Mouse (Mus musculus): ENCODE data around the gene Atp8b3. TPM values are rescaled to one million over a fixed set of nuclear protein-coding genes. Genes with fewer than 3 reads are reported as not detected.

Atp8b3 gene
- polyA plus RNA-seq, 1 experiment from 2014 or later = 0.10 TPM

GRCm38 (mm10) chr10:80502819-80503314 lies 36.1 kb downstream of the Atp8b3 start:
- no peak overlapping the region for H3K27ac ChIP-seq (ENCODE audit: low read length)
- DNase-seq (ENCODE audit: low spot score) (no peak), ATAC-seq (no peak)
- no peak overlapping the region for H3K4me3 ChIP-seq (ENCODE audit: low read depth, low read length)
- H3K4me2 ChIP-seq (replicated peaks; ENCODE audit: low read depth, low read length) = no peak overlapping the region
- WGBS = 2% methylated on average over 22 of the region's 22 CpGs
- H3K4me1 ChIP-seq (ENCODE audit: insufficient read depth, low read depth, low read length) = no peaks in the 10 kb centered on the region
- H3K9ac ChIP-seq (replicated peaks; ENCODE audit: low read depth) = no peak overlapping the region
- no peaks in the 10 kb centered on the region for H3K36me3 ChIP-seq (ENCODE audit: insufficient read depth, low read length)
- TF ChIP-seq CTCF (IDR thresholded peaks at IDR 0.05) (no peak), EP300 (IDR thresholded peaks at IDR 0.05) (no peak)
- no peaks in the 10 kb centered on the region for H3K9me3 ChIP-seq (ENCODE audit: low read length)
- peaks cover 31% of the 10 kb centered on the region for H3K27me3 ChIP-seq (replicated peaks; ENCODE audit: insufficient read depth, low read length)

- H3K4me2 ChIP-seq (replicated peaks; ENCODE audit: low read depth, low read length) = no peak overlapping the region
- H3K27ac ChIP-seq (ENCODE audit: low read length) = no peak overlapping the region
- no peaks in the 10 kb centered on the region for H3K9me3 ChIP-seq (ENCODE audit: low read length)
- no peaks in the 10 kb centered on the region for H3K4me1 ChIP-seq (ENCODE audit: insufficient read depth, low read depth, low read length)
- TF ChIP-seq CTCF (IDR thresholded peaks at IDR 0.05) (no peak), EP300 (IDR thresholded peaks at IDR 0.05) (no peak)
- DNase-seq (ENCODE audit: low spot score) = no peak
- H3K9ac ChIP-seq (replicated peaks; ENCODE audit: low read depth) = no peak overlapping the region
- no peak overlapping the region for H3K4me3 ChIP-seq (ENCODE audit: low read depth, low read length)
- no peak for ATAC-seq
- WGBS = 3% methylated on average over 7 of the region's 7 CpGs
- H3K27me3 ChIP-seq (replicated peaks; ENCODE audit: insufficient read depth, low read length) = peaks cover 35% of the 10 kb centered on the region
- H3K36me3 ChIP-seq (ENCODE audit: insufficient read depth, low read length) = no peaks in the 10 kb centered on the region
These were observed 36.6 kb downstream of the Atp8b3 start for GRCm38 (mm10) chr10:80502291-80502690.

- Histone ChIP-seq H3K27ac (ENCODE audit: low read length) (no peak overlapping the region), H3K9me3 (ENCODE audit: low read length) (no peaks in the 10 kb centered on the region), H3K4me1 (ENCODE audit: insufficient read depth, low read depth, low read length) (peaks cover 7% of the 10 kb centered on the region), H3K36me3 (ENCODE audit: insufficient read depth, low read length) (no peaks in the 10 kb centered on the region), H3K4me3 (ENCODE audit: low read depth, low read length) (no peak overlapping the region), H3K4me2 (replicated peaks; ENCODE audit: low read depth, low read length) (no peak overlapping the region), H3K9ac (replicated peaks; ENCODE audit: low read depth) (no peak overlapping the region), H3K27me3 (replicated peaks; ENCODE audit: insufficient read depth, low read length) (peaks cover 67% of the 10 kb centered on the region)
- no peak for ATAC-seq
- 3% methylated on average over 20 of the region's 20 CpGs for whole genome bisulfite sequencing
- DNase-seq (ENCODE audit: low spot score) = no peak
- TF ChIP-seq EP300 (IDR thresholded peaks at IDR 0.05) (no peak), CTCF (IDR thresholded peaks at IDR 0.05) (no peak)
These were observed 42.5 kb downstream of the Atp8b3 start for GRCm38 (mm10) chr10:80496421-80496820.

DNA sequence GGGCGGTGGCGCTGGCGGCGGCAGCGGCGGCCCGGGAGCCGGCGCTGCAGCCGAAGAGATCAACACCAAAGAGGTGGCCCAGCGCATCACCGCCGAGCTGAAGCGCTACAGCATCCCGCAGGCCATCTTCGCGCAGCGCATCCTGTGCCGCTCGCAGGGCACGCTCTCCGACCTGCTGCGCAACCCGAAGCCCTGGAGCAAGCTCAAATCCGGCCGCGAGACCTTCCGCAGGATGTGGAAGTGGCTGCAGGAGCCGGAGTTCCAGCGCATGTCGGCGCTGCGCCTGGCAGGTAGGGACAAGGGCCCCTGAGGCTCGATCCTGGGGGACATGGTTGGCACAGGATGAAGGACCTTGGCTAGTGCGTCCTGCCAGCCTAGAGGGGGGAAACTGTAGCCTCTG lies 43.0 kb downstream of the Atp8b3 start:
- H3K4me2 ChIP-seq (replicated peaks; ENCODE audit: low read depth, low read length) = peak overlapping the region; percentile 56
- no peak overlapping the region for H3K9ac ChIP-seq (replicated peaks; ENCODE audit: low read depth)
- no peaks in the 10 kb centered on the region for H3K9me3 ChIP-seq (ENCODE audit: low read length)
- DNase-seq (ENCODE audit: low spot score) (no peak), ATAC-seq (no peak)
- H3K4me3 ChIP-seq (ENCODE audit: low read depth, low read length) = peak overlapping the region; percentile 35; the same call in 1 of the 2 replicates
- H3K4me1 ChIP-seq (ENCODE audit: insufficient read depth, low read depth, low read length) = peaks cover 7% of the 10 kb centered on the region
- H3K27me3 ChIP-seq (replicated peaks; ENCODE audit: insufficient read depth, low read length) = peaks cover 73% of the 10 kb centered on the region
- no peak overlapping the region for H3K27ac ChIP-seq (ENCODE audit: low read length)
- no peaks in the 10 kb centered on the region for H3K36me3 ChIP-seq (ENCODE audit: insufficient read depth, low read length)
- under 1% methylated on average over 34 of the region's 35 CpGs for WGBS
- TF ChIP-seq EP300 (IDR thresholded peaks at IDR 0.05) (no peak), CTCF (IDR thresholded peaks at IDR 0.05) (no peak)

DNA sequence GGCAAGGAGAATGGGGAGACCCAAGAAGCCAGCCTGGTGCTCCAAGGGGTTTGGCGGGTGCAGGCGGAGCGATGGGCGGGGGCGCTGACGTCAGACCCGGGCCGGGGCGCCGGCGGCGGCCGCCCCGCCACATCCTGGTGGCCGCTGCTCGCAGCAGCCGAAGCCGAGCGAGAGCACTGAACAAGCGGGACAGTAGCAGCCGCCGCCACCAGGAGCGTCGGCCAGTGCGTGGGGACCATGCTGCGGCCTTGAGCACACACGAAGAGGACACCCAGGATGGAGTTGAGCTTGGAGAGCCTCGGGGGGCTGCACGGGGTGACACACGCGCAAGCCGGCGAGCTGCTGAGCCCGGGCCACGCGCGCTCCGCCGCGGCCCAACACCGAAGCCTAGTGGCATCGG lies 44.2 kb downstream of the Atp8b3 start, which contains the start of gene Onecut3:
Onecut3 (plus strand) TSS at position 104 of the 400 bp plus-strand sequence.
- no peak within 1 kb of the TSS for H3K27ac ChIP-seq (ENCODE audit: low read length)
- H3K9ac ChIP-seq (replicated peaks; ENCODE audit: low read depth) = no peak within 1 kb of the TSS
- TF ChIP-seq CTCF (IDR thresholded peaks at IDR 0.05) (peak; percentile 24), EP300 (IDR thresholded peaks at IDR 0.05) (no peak)
- DNase-seq (ENCODE audit: low spot score) (peak; percentile 44), ATAC-seq (peak; percentile 54)
- WGBS = 1% methylated on average over 25 of the region's 42 CpGs
- peaks cover 84% of the 10 kb centered on the region for H3K27me3 ChIP-seq (replicated peaks; ENCODE audit: insufficient read depth, low read length)
- H3K4me2 ChIP-seq (replicated peaks; ENCODE audit: low read depth, low read length) = peak within 1 kb of the TSS; percentile 56
- no peaks in the 10 kb centered on the region for H3K36me3 ChIP-seq (ENCODE audit: insufficient read depth, low read length)
- H3K9me3 ChIP-seq (ENCODE audit: low read length) = no peaks in the 10 kb centered on the region
- peaks cover 7% of the 10 kb centered on the region for H3K4me1 ChIP-seq (ENCODE audit: insufficient read depth, low read depth, low read length)
- H3K4me3 ChIP-seq (ENCODE audit: low read depth, low read length) = peak within 1 kb of the TSS; percentile 35

GRCm38 (mm10) chr10:80490051-80490450 lies 48.9 kb downstream of the Atp8b3 start:
- H3K36me3 ChIP-seq (ENCODE audit: insufficient read depth, low read length) = no peaks in the 10 kb centered on the region
- peak overlapping the region; percentile 27; the same call in 1 of the 2 replicates for H3K4me2 ChIP-seq (replicated peaks; ENCODE audit: low read depth, low read length)
- H3K27me3 ChIP-seq (replicated peaks; ENCODE audit: insufficient read depth, low read length) = peaks cover 55% of the 10 kb centered on the region
- peaks cover 5% of the 10 kb centered on the region for H3K4me1 ChIP-seq (ENCODE audit: insufficient read depth, low read depth, low read length)
- H3K9me3 ChIP-seq (ENCODE audit: low read length) = no peaks in the 10 kb centered on the region
- DNase-seq (ENCODE audit: low spot score) (peak; percentile 68), ATAC-seq (peak; percentile 80)
- TF ChIP-seq EP300 (IDR thresholded peaks at IDR 0.05) (no peak), CTCF (IDR thresholded peaks at IDR 0.05) (no peak)
- H3K27ac ChIP-seq (ENCODE audit: low read length) = no peak overlapping the region
- H3K9ac ChIP-seq (replicated peaks; ENCODE audit: low read depth) = no peak overlapping the region
- no peak overlapping the region for H3K4me3 ChIP-seq (ENCODE audit: low read depth, low read length)
- 3% methylated on average over 22 of the region's 22 CpGs for WGBS
